Mouse (Mus musculus): ENCODE results near the gene Efcab10.

The Efcab10 gene

DNA sequence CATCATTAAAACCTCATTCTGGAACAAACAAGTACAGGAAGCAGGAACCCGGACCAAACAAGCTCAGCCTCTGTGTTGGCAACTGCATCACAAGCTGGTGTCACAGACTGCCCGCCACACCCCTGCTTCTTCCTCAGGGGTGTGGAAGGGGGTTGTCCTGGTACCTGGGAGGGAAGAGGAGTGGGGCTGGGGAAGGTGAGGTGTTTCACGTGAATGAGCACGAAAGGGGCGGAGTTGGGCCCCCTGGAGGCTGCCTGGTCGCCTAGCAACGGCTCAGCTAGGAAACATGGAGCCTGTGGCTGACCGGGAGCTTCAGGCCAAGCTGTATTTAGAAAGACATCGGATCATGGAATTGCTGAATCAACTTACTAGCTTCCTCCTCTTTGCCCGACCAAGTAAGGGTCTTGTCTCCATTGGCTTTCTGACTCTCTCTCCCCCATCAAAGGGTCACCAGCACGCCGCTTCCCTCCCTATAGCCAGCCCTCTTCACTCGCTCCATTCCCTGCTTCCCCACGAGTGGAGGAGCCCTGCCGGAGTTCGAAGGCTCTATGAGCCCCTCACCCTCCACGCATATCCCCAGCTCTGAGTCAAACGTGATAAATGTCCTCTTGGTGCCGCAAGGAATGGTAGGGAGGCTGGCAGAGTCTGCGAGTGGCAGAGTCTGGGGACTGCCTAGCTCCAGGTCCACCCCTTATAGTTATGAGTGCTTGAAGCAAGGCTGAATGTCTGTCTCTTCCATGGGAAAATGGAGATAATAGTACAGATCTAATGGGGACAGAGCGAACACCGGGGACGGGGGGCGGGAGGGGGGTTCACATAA lies at the start of gene Efcab10:
TSS of gene Efcab10 (plus strand) at position 51 of the 820 bp plus-strand sequence.
- DNase-seq (ENCODE audit: low spot score) = no peak

- DNase-seq (ENCODE audit: low spot score) = no peak
Measured at GRCm38 (mm10) chr12:33344970-33345772, 49.5 kb upstream of the Efcab10 start.

DNA sequence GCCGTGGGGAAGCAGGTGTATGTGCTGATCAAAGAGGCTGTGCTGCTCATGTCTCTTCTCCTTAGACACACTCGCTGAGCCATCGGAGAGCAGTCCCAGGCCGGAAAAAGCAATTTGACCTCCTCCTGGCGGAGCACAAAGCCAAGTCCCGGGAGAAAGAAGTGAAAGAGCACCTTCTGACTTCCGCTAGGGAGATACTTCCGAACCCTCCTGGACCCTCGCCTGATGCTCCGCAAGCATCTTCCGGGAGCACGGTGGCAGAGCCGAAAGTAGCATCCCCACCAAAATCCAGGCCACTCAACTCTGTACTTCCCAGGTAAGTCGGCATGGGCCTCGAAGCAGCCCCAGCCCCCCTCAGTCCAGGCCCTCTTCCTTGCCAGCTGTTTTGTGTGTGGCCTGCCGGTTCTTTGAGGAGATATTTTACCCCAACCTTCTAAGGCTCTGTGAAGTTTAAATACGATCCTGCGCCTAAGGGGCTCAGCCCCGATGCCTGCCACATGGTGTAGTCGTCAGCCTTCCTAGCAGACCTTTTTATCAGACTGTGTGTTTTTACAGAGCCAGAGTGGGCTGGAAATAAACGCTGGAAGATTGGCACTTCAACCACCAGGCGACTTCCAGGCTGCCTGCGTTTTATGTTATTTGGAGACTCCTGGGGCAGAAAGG lies 48.8 kb upstream of the Efcab10 start:
- DNase-seq (ENCODE audit: low spot score) = no peak

DNA sequence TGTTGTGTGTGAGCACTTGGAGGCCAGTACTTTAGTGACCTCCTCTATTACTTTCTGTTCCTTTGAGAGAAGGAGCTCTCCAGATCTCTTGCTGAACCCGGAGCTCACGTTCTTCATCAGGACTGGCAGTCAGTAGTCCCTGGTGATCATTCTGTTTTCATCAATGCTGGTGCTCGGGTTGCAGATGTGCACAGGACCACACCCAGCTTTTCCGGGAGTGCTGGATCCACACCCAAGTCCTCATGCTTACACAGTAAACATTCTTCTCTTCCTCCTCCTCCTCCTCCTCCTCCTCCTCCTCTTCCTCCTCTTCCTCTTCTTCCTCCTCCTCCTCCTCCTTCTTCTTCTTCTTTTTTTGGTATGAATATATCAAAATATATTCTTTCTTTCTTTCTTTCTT lies 42.0 kb upstream of the Efcab10 start:
- DNase-seq (ENCODE audit: low spot score) = no peak

DNA sequence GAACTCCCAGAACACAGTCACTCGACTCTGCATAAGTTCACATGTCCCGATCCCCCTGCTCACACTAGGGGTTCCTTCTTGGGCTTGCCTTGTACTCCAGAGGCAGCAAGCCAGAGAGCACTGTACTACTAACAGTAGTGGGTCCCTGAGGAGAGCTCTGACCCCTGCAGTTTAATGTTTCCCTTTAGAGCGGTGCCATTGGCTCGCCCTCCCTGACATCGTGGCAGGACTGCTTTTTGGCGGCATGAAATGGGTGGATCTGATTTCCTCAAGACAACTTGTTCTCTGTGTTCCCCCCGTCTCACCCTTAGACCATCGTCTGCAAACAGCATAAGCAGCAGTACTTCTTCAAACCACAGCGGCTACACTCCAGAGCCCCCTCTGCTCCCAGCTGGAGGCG lies 36.3 kb upstream of the Efcab10 start:
- no peak for DNase-seq (ENCODE audit: low spot score)

GRCm38 (mm10) chr12:33359209-33359608 lies 35.4 kb upstream of the Efcab10 start:
- DNase-seq (ENCODE audit: low spot score) = no peak

GRCm38 (mm10) chr12:33359878-33360482 lies 34.7 kb upstream of the Efcab10 start:
- no peak for DNase-seq (ENCODE audit: low spot score)

GRCm38 (mm10) chr12:33360729-33361128 lies 33.9 kb upstream of the Efcab10 start:
- no peak for DNase-seq (ENCODE audit: low spot score)

GRCm38 (mm10) chr12:33364511-33364910 lies 30.1 kb upstream of the Efcab10 start:
- DNase-seq (ENCODE audit: low spot score) = no peak

- DNase-seq (ENCODE audit: low spot score) = no peak
Measured at GRCm38 (mm10) chr12:33365133-33365532, 29.5 kb upstream of the Efcab10 start.

DNA sequence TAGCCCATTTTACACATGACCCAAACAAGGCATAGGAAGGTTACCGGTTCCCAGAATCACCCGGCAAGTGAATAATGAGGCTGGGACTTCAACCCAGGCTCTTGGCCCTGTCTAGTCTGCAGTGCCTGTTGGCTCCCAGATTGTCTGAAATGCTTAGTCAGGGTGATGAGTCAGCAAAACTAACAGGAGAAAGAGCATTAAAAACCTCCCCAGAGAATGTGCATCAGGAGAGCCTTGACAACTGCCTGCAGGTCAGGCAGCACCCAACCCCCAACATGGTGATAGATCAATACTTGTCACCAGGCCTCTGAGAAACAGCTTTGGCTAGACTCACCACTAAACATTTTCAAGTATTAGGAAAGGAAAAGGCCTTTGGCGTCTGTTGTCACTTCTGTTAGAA lies 25.1 kb upstream of the Efcab10 start:
- DNase-seq (ENCODE audit: low spot score) = no peak

DNA sequence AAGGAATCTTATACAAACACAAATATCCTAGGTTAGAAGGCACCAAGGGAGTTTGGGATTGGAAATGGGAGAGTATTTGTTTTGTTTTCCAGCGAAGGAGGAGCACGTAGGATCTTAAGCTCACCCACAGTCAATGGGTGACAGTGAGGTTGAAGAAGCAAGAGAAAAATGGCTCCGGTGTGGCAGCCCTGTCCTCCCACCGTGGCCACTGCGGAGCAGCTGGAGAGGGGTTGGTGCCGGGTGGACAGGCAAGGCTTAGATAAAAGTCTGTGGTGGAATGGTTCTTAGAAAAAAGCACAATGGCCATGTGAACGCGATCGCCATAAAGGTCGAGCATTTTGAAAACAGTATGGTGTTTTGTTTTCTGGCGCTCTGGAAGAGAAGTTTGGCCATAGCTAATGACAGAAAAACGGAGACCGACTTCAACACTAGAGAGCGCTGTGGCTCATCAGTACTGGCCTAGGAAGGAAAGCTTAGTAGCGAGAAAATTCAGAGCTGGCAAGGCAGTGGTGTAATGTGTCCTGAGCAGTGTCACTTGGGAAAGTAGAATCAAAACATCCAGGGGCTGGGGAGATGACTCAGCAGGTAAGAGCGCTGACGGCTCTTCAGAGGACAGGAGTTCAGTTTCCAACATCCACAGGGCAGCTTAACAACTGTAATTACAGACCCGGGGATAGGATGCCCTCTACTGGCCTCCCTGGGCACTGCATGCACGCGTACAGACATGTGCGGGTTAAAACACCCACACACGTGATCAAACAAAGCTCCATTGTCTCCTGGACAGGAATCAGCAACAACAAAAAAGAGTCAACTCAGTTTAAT lies 14.8 kb upstream of the Efcab10 start:
- peak; percentile 77 for DNase-seq (ENCODE audit: low spot score)

GRCm38 (mm10) chr12:33388842-33389241 lies 5.8 kb upstream of the Efcab10 start:
- DNase-seq (ENCODE audit: low spot score) = peak; percentile 36

DNA sequence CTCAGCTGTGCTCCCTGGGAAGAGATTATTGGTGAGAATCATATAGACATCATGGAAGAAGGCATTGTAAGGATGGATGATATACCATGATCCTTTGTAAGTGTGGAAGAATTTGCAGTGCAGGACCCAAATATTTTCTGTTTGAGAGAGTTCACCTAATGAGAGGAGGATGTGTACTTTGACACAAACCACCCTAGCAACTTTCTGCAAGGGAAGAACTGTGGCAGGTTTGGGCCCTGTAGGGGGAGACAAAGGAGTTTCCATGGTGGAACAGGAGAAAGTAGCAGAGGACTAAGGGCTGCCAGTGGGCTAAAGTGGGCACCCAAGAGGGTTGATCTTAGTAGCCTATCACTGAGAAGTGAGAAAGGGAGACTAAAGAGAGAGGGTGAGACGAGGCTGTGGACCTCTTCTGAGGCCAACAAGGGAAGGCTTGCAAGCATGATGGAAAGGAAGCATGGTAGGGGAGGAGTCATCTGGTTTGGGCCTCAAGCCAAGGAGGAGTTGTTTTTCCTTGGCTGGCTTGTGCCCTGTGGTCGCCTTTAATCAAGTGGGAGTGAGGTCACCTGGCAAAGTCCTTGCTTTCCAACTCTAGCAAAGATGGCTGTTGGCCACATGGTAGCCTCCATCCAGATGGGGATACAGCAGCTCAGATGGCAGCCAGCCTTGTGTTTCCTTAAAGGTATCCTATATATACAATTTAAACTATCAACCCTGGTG lies 3.7 kb upstream of the Efcab10 start:
- DNase-seq (ENCODE audit: low spot score) = no peak

DNA sequence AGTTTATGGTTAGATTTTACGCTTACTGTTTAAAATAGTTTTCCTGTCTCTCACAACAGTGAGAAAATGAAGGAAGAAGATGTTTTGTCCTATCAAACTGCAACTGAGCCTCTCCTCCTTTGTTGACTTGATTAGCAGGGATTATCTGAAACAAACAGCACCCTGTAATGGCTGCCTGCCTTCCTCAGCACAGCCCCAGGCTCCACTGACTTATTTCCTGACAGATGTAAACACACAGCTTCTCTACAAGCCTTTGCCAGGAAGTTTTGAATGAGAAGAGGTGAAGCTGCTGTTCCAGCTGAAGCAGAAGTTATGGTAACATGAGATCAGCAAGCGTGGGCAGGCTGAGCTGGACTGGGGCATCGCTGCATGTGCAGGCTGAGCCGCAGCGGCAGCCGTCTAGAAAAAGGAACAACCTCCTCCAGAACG lies 8.6 kb downstream of the Efcab10 start:
- peak; percentile 31 for DNase-seq (ENCODE audit: low spot score)

DNA sequence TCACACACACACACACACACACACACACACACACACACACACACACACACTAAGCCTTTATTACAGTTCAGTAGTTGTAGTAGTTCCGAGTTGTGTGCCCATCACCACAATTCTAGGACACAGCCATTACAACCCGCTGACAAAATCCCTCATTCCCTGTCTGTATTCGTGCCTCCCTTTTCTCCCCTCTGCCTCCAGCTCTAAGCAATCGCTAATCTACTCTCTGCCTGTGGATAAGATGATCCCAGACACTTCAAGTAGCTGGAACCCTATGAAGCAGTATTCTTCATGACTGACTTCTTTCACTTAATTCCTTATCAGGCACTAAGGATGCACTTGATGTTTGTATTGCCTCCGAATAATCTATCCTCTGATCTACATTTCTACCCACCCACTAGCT lies 10.3 kb downstream of the Efcab10 start:
- DNase-seq (ENCODE audit: low spot score) = no peak

GRCm38 (mm10) chr12:33405398-33406026 lies 10.9 kb downstream of the Efcab10 start:
- no peak for DNase-seq (ENCODE audit: low spot score)

DNA sequence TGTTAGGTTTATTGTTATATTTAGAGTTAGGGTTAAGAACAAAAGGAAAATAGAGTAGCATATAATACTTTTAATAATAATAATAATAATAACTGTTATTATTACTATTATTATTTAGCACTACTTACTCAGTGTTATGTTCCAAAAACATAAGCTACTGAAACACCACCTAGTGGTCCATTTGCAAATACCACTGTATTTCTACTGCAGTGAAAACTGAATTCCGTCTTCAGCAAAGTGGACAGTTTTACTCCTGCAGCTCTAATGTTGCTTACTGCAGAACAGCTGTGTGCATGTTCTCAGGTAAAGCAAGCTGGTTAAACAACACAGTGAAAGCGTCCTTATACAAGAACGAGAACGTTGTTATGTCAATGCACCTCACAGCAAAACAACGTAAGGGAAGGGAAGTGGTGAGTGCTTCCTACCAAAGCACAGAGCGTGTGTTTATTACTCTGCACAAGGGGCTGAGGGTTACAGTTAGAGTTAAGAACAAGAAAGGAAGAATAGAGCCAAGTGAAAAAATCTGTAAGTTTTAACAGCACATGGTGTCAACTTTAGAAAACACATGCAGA lies 17.0 kb downstream of the Efcab10 start:
- DNase-seq (ENCODE audit: low spot score) = no peak

DNA sequence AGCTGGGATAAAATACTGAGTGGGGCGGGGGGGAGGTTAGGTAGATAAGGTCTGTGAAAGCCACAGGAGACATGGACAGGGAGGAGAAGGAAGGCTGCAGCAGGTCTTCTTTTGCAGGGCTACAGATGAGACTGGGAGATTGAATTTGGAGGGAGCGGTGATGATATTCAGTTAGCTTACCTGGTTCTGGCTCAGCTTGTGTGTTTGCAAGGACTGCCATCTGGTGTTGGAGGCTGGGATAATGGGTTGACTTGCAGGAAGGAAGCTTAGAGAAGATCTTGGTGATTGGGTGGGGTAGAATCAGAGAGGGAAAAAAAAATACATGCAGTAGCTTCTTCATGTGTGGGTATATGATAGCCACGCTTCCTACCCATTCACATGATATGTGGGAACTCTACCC lies 29.7 kb downstream of the Efcab10 start:
- DNase-seq (ENCODE audit: low spot score) = no peak

GRCm38 (mm10) chr12:33427293-33427692 lies 32.6 kb downstream of the Efcab10 start:
- DNase-seq (ENCODE audit: low spot score) = no peak
